Mouse (Mus musculus) ovary, postnatal 14 days (tissue): ENCODE measurements around the gene Tbx21.
A peak's percentile ranks its signal among the peaks of the same experiment; 100 is the strongest.

Source experiments
- DNase-seq: peaks from one replicate; pipeline ENCODE4 v3.0.0; 2022; ENCODE audit warnings: low spot score

The Tbx21 gene

DNA sequence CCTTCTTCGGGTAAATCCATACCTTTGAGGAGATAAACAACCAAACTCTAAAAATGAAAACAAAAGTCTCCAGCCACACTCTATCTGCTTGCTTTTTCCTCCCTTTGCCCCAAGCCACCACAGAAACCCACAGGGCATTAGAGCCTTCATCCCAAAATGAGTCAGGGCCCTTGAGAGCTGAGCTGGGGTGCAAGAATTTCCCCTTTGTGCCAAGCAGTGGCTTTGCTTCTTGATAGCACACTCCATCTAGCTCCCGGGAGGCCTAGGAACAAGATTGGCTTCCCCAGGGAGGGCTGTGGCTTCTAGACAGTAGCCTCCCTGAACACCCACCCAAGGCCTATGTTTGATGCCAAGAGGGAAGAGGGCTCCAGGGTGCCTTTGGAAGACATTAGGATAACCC is 16.6 kb upstream of the Tbx21 start:
- no peak for DNase-seq

DNA sequence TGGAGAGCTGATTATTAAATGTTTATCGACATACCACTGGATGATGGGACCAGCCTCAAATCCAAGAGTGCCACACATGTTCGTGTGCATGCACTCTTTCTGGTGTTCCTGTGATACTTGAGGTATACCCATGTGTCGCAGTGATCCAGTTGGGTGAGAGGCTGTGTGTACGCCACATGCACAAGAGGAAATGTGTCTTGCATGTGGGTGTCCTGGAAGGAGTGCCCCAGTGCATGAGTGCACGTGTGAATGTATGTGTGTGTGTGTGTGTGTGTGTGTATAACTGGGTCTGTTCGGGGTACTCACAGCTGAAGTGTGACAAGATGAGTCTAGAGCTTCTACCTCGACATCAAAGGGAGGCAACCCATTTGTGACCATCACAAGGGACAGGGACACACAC is 15.2 kb upstream of the Tbx21 start:
- no peak for DNase-seq

DNA sequence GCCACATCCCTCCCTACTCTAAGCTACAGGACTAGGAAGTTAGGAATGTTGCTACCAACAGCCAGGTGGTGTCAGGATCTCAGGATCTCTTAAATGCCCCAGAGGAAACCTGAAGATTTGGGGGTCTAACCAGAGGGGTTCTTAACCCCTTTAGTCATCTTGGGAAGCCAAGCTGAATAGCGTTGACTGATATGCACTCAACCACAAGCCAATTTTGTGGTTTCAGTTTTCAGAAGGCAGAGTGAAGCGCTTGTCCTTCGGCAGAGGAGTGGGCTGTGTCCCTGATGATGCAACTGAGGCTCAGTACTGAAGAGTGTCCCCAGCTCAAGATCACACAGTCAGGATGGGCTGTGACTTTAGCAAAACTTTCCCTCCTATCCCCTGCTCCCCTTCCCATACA is 13.8 kb upstream of the Tbx21 start:
- no peak for DNase-seq

DNA sequence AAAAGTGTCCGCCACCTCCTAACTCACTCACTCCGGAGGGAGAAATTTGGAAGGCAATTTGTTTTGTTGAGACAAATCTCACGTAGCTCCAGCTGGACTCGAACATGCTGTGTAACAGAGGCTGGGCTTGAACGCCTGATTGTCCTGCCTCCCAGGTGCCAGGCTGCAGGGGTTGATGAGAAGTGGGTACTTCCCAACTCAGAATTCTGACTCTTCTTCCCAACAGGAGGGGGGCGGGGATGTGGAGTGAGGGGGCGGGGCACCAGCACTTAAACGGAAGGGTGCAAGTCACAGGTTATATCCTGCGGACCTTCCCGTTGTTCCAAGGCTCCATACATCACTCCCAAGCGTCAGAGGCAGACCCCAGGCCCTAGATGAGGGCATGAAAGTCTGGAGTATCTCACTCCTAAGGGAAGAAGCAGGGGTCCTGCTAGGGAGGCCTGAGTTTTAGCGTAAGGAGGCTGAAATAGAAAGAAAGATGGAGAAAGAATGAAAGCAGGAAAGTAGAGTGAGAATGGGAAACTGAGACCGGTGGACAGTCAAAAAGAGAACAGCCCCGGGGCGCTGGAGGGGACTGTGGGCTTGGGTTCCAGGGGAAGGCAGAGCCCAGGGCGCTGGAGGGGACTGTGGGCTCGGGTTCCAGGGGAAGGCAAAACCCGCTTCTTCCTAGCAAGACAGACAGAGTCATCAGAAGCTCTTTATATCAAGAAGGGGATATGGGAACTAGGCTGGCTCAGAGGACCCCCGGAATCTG is 12.5 kb upstream of the Tbx21 start:
- DNase-seq = no peak

DNA sequence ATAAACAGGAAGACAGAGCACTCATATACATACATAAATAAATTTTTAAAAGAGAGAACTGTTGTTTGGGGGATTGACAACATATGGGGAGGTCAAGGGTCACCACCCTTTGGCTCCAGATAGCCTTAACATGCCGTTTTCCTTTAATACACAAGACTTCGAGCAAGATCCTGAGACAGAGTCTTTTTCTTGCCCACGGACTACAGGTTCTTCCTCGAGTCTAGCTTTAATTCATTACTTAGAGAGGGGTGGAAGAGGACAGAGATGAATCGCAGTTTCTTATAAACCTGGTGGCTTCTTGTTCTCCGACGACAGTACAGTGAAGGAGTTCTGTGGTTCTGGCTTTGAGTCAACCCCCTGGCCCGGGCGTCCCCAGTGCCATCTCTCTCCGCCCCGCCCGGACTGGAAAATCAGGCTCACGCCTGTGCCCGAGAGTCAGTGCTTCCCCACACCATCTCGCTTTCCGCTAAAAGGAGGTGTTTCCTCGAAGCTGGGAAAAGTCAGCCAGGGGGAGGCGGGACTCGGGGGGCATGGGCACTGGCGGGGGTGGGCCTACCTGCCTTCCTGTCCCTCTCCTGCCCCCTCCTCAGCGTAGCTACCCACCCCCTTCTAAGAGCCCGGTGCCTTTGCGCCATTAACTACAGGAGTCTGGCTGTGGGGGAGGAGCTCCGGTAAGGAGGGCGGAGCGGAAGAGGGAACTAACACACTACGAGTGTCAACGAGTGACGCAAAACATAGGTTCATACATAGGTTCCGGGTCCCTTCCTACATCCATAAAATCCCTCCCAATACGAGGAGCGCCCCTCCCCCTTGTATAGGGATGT is 11.7 kb upstream of the Tbx21 start:
- no peak for DNase-seq

DNA sequence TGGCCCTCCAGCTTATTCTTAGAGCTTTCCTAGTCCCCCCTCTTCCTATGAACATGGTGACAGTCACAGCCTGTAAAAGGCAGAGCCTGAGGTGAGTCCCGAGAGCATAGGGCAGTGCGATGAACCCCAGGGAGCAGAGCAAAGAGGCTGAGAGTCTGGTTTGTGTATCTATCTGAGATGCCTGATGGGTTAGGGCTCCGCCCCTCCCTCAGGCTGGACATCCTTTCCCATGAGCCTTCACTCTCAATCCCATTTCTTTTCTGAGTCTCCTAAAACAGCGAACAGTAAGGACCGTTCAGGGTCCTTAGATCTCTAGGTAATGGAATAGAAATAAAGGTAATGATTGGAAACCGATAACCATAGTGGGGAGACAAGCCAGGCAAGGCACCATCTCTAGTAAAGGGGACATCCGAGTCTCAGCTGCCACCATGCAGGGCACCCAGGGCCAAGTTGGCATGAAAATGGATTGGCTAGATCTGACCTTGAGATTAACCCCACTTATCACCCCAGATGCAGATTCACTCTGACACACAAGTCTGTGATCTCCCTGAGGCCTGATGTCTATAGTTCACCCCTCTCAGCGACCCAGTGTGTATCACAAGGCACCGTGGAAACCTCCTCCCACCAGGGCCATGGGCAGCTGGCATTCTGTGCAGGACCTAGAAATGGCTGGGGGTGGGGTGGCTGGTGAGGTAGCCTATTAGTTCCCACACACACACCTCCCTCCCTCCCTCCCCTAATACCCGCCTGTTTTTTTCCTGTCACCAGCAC is 9.3 kb upstream of the Tbx21 start:
- no peak for DNase-seq

DNA sequence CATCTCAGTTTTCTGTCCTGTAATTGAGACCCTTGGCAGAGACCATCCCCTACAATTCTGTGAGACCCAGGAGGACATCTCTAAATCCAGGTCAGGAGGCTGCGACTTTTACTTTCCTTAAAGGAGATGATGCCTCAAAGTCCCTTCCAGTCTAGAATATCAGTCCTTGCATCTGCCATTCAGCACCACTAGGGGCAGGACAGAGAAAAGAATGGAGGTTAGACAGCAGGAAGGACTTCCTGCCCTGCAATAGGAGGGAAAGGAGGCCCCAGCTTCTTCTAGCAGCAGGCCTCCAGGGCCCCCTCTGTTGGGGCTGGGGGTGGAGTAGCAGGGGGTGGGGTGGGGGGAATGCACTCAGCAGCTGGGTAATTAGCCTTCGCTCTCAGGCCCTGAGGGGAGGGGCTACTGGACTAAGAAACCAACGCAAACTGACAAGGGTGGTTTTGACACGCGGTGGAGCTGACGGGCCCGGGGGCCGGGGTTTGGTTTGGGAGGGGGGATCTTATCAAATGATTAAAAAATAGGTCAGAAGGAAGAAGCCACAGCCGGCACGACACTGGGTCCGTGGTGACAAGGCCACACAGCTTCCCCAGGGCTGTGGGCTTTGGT is 8.3 kb upstream of the Tbx21 start:
- DNase-seq = no peak

DNA sequence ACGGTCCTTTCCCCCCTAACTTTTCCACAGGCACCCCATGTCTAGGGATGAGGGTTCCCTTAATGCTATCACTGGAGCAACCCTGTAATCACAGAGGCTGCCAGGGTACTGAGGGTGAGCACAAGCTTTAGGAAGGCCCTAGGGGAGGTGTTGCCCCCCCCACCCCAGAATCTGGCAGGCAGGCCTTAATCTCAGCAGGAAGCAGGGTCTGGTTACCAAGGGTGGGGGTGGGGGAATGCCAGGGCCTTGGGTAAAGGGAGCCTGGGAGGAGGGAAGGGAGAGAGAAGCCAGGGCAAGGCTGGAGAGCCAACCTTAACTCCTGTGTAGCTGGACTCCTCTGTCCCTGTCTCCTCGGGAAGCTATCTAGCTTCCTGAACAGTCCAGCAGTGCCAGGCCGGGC is 5.5 kb upstream of the Tbx21 start:
- DNase-seq = no peak

DNA sequence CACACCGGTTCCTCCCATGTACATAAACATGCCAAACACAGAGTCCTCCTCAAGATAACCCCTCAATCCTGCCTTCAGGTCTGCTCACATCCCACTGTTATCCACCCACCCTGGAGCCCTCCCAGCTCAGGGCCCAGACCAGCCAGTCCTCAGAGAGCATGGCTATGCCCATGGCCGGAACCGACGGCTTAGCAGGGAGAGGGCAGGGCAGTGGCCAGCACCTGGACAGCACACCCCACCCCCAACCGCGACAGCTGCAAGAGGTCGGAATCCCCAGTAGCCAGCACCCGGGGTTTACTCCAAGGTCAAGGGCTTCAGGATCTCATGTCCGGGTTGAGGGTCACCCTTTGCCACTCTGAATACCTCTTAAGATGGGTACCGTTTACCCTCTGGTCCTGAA is 5.1 kb upstream of the Tbx21 start:
- DNase-seq = no peak

DNA sequence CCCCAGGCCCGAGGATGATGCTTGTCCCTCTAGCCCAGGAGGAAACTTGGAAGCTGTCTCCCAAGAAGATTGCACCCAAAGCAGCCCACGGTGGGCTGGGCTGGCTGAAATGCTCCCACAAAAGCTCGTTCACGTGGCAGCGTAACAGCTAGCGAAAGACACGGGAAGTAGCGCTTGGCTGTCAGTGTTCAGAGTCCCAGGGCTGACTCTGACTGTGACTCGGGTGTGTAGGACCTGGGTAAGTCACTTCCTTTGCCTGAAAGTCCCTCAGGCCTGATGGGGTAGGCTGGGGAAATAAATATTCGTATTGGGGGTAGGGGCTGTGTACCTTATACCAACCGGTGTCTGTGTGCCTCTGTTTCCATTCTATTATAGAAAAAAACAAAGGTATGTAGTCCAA is 666 bp upstream of the Tbx21 start:
- DNase-seq = no peak

DNA sequence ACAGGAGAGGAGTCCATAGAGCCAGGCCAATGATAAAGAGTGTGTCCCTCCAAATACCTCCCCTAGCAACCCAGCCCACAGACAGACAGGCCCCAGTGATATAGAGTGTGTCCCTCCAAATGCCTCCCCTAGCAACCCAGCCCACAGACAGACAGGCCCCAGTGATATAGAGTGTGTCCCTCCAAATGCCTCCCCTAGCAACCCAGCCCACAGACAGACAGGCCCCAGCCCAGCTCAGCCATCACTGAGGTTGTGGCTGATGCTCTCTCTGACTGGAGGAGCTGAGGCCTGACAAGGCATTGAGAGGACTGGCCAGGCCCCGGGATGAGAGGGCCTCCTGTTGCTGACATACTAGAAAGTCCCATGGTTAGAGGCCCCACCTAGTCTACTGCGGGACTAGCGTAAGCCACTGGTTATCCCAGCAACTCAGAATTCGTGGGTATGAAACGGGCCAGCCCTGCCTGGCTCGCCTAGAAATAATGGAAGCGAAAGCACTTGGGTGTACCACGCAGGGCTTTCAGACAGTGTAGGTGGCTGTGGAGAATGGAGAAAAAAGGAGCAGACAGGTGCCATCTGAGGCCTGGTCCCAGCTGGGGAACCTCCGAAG is 2.5 kb downstream of the Tbx21 start:
- DNase-seq = no peak

DNA sequence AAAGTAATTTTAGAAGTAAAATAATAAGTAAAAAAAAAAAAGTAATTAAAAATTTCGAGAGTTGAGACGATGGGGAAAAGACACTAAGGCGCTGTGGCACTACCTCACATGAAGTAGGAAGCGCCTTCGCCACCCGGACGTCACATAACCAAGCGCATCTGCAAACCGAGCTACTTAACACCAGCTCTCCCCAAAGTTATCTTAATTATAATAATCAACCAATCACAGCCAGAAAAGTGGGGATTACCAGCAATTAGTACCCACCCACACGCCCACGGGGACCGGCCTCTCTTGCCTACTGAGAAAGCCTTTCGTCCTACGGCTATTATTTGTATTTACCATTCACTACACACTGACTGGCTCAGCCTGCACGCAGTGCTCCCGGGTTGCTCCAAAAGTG is 6.2 kb downstream of the Tbx21 start:
- DNase-seq = no peak

DNA sequence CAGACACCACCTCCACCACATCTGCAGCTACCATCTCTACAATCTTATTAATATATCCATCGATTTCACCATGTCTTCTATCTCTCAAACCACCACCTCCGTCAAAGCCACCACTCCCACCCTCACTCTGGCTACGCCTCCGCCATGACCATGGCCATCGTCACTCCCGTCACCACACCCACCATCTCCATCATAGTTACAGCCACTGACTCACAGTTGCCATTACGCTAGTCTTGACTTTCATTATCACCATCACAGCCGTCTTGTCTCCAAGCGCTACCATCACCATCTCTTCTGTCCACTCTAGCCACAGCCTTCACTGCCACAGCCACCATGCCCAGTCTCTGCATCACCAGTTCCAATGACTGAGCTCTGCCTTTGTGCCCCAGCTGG is 11.0 kb downstream of the Tbx21 start:
- no peak for DNase-seq

DNA sequence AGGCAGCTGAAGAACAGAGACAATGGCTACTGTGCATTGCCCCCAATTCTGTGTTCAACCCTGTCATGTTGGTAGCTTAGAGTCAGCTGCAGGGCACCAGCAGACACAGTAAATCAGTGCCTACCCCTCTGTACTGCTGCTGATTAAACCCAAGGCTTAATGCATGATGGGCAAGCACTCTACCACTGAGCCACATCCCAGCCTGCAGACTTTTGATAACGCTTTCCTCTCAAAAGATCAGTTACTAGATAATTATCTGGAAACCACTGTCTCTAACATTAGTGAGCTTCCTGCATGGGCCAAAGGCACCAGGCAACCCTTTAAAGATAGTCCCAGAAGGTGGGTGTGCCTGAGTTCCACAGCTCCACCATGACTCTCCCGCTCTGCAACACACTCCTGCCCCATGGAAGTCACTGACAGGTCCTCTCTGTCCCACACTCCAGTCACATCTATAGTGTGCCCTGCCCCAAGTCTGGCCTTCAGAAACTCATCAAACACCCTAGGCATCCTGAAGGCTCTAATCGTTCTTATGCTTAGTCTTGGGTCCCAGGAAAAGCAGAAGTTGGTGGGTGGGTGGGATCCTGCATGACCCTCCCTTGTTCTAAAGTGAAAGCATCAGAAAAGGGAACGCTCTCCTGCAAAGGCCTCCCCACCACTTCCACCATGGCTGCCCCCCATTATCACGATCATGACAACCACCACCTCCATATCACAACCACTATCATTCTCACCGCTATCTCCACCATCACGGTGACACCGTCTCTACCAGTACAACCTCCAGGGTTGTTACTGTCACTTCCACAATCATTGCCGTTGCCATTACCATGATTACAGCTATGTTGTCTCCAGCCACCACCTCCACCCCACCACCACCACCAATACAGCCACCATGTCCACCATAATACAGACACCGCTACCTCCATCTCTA is 11.7 kb downstream of the Tbx21 start:
- DNase-seq = no peak

DNA sequence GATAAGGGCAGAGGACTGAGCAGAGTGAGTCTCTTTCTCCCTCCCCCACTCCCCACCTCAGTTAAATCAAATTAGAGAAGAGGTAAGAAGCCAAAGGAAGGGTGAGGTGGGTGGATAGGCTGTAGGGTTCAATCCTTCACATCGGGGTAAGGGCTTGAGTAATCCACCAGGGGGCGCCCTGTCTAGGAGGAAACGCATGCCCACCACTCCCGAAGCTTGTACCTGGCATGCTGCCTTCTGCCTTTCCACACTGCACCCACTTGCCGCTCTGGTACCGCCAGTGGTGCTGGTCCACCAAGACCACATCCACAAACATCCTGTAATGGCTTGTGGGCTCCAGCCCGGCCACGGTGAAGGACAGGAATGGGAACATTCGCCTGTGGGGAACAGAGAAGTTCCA is 13.4 kb downstream of the Tbx21 start:
- DNase-seq = peak; percentile 50

DNA sequence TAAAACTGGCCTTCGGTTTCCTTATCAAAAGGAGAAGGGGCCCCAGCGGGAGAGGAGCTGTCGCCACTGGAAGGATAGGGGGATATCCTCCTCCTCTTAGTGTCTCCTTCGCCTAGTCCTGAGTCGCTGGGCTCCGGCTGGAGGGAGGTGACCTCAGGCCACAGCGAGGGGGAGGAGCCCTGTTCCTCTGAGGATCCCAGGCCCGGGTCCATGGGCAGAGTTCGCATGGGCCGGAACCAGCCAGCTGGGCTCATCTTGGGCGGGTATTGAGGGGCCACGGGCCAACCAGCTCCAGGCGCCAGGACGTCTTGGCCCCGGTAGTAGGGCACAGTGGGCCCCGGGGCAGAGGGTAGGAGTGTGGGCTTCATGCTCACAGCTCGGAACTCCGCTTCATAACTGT is 16.3 kb downstream of the Tbx21 start:
- DNase-seq = no peak

DNA sequence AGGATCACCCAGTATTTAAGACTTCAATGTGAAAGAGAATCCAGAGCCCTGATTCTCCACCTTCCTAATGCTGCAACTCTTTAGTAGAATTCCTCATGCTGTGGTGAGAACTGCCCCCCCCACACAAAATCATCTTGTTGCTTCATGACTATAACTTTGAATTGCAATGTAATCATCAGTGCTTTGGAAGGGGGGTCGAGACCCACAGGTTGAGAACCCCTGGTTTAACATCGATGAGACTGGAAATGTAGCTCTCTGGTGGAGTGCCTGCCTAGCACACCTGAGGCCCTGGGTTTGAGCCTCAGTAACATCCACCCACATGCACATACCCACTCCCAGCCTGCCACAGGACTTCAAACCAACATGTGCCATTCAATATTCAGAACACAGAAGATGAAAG is 20.5 kb downstream of the Tbx21 start:
- DNase-seq = no peak

DNA sequence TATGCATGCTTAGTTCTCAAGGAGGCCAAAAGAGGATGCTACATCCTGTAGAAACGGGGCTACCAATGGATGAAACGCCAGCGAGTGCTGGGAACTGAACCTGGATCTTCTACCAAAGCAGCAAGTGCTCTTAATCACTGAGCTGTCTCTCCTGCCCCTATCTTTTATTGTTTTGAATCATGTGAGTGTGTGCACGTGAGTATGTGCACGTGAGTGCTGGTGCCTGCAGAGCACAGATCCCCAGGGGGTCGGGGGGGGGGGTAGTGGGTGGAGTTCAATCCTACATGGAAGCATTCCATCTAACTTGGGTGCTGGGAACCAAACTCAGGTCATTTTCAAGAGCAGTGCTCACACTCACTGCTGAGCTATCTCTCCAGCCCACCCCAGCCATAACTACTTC is 28.8 kb downstream of the Tbx21 start:
- DNase-seq = no peak

DNA sequence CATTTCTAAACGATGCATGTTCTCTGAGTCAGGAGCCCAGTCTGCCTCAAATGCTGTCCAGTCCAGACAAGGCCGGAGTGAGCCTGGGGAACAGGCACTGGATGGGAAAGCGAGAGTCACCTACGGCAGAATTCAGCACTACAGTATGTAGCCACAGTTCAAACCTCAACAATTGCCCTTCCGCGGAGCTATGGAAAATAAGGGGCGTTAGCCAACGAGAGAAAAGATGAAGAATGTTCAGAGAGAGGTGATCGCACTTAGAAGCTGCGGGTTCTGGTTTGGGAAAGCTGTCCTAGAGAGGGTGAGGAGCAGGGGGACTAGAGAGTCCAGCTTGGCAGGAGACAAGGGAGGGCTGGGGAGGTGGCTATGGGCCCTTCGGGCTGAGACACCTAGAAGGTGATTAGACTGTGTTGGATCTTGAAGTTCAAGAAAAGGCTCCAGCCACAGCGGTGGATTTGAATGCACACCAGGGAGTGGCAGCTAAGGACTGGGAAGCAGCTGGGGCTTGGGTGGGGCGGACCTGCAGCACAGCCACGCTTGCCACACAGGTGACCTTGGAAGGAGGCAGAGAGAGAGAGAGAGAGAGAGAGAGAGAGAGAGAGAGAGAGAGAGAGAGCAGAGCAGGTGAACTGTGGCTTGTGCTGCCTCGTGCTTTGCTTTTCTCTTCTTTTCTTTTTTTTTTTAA is 30.2 kb downstream of the Tbx21 start:
- DNase-seq = no peak

DNA sequence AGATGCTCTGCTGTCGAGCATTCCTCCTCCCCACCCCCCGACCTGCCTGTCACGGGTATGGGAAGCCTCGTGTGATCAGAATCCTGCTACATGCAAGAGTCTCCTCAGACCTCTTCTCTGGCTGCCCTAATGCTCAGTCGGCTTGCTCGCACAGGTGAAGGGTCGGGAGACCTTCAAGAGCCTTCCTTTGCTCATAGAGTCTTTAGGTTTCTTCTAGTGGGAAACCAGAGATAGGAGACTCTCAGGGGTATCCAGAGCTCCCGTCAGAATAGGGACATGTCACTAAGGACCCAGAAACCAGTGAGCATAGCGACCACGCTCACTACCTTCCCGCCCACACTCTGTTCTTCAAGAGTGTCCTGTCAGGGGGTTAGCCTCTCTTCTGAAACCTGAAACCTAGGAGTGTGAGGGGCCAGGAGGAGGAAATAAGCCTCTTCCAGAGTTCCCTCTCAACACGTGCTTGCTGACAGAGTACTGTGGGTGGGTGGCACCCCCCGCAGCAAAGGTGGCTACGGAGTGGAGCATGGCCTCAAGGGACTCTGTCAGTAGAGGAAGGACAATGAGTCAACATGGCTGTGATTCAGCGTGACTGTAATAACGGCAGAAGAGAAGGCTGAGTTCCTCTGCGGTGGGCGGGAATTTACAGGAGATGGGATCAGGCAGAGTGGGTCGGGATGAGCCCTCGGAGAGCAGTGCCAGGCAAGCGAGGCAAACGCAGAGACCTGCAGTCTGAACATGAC is 31.6 kb downstream of the Tbx21 start:
- no peak for DNase-seq
